Mouse (Mus musculus): ENCODE measurements around the gene Tcam1.

- TF ChIP-seq GATA1 (IDR thresholded peaks at IDR 0.05; ENCODE audit: borderline replicate concordance, low read length): no peak
- TF ChIP-seq FLI1 (IDR thresholded peaks at IDR 0.05; ENCODE audit: low read length): no peak
Measured at GRCm38 (mm10) chr11:106268326-106269059, 8.0 kb upstream of the Tcam1 start.
